Mouse (Mus musculus) bone marrow, adult 2 months (tissue): ENCODE measurements around the gene Clp1.

Experiments used
- CTCF ChIP-seq: fragments of 200-500 bp; IDR thresholded peaks from 2 replicates; pipeline ENCODE4 v1.5.1; 2011; ENCODE audit warnings: low read length, control low read depth; ENCODE audit not compliant: control insufficient read depth, insufficient read depth
- POLR2A ChIP-seq: fragments of 200-500 bp; IDR thresholded peaks from 2 replicates; pipeline ENCODE4 v1.6.1; 2011; ENCODE audit warnings: low read depth, mild to moderate bottlenecking, control low read depth, low read length, borderline replicate concordance; ENCODE audit not compliant: control insufficient read depth

- TF ChIP-seq POLR2A (no peak), CTCF (no peak)
These were observed 29.1 kb upstream of the Clp1 start for GRCm38 (mm10) chr2:84756245-84756644.
